Mouse (Mus musculus) lung, postnatal 4 days (tissue): ENCODE data around the gene Atxn3.

Source experiments
- DNase-seq, 2 experiments: peaks; one replicate each; pipeline ENCODE4 v3.0.0; 2021

Gene Atxn3

DNA sequence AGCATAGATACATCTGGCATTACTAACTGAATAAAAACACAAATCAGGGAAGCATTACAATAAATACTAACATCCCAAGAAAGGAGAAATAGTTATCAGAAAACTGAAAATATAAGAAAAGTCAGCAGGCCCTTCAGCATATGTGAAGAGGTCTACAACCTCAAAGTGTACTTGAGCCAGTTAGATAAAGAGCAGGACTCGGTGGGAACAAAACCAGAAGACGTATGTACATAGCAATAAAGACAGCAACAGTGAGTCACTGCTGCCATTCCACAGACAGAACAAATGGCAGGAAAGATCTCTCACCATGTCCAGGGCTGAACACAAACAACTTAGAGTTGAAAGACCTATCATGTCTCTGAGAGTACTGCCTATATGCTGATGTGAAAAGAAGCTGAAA, 69.7 kb downstream of the Atxn3 start:
- no peak for DNase-seq

DNA sequence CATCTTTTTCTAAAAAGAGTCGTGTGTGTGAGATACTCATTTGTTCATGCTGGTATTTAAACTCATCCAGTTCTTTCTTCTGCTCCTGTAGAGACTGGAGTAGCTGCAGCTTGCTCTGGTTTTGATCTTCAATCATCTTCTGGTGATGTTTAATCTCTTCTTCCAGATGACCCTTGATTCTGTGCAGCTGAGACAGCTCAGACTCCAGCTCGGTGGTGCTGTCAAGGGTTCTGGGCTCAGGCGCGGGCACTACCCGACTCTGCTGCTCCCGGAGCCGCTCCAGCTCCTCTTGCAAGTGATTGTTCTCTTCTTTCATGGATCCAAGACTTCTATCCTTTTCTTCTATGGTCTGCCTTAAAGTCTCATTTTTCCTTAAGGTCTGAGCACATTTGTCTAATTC, 73.1 kb downstream of the Atxn3 start:
- no peak for DNase-seq

DNA sequence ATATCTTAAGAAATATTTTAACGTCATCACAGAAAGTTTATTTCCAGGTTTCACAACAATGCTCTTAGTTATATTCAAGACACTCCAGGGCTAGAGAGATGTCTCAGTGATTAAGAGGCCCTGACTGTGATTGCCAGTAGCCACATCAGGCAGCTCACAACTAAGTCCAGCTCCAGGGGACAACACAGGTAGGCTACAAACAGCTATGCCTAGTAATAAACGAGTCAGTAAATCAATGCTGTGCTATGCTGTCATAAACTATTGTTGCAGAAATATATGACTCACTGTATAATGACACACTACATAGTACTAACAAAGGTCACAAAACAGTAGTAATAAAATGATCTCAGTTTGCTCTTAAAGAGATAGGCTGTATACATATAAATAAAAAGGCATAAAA, 81.7 kb downstream of the Atxn3 start:
- no peak for DNase-seq

DNA sequence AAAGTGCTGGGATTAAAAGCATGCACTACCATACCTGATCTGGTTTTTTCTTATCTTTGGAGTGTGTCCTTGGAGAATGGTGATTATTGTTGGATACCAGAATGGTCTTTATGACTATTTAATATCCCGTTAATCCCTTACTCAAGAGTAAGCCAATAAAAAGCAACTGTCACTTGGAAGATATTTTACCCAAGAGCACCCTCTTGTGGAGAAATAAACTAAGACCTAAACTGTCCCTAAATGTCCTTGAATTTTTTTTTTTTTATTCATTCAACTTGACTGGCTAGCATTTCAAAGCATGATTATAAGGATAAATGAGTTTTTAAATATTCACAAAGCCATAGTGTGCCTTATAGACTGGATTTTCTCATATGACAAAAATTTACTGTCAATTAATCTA, 82.9 kb downstream of the Atxn3 start:
- no peak for DNase-seq
